Mouse (Mus musculus) liver, postnatal 0 days (tissue): ENCODE measurements around the gene Rbms3.

Experiments
- CTCF ChIP-seq: sonication (generic); IDR thresholded peaks from 2 replicates; pipeline ENCODE4 v1.5.1; 2016; ENCODE audit warnings: antibody characterized with exemption, low read depth
- EP300 ChIP-seq: IDR thresholded peaks from 2 replicates; pipeline ENCODE4 v1.6.1; 2016; ENCODE audit warnings: antibody characterized with exemption, low read depth, mild to moderate bottlenecking

DNA sequence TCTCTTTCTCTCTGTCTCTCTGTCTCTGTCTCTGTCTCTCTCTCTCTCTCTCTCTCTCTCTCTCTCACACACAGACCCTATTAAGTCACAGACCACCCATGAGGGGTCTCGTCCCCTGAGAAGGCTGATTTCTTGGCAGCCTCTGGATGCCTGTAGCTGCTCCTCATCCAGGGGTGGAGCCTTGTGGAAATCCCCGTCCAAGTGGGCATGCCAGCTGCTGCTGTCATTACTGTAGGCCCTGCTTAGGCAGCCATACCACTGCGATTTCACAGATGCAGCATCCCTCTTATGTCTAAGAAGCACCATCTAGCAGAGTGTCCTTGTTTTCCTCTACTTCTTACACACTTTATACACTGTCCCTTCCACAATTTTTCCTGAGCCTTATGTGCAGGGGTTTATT, 216.5 kb downstream of the Rbms3 start:
- TF ChIP-seq CTCF (no peak), EP300 (no peak)
